Mouse (Mus musculus): Measurements from ENCODE around the gene Gm20388. TPM values are rescaled to one million over a fixed set of nuclear protein-coding genes. Genes with fewer than 3 reads are reported as not detected.

Gene Gm20388
- polyA plus RNA-seq, 1 experiment from 2014 or later = not detected

DNA sequence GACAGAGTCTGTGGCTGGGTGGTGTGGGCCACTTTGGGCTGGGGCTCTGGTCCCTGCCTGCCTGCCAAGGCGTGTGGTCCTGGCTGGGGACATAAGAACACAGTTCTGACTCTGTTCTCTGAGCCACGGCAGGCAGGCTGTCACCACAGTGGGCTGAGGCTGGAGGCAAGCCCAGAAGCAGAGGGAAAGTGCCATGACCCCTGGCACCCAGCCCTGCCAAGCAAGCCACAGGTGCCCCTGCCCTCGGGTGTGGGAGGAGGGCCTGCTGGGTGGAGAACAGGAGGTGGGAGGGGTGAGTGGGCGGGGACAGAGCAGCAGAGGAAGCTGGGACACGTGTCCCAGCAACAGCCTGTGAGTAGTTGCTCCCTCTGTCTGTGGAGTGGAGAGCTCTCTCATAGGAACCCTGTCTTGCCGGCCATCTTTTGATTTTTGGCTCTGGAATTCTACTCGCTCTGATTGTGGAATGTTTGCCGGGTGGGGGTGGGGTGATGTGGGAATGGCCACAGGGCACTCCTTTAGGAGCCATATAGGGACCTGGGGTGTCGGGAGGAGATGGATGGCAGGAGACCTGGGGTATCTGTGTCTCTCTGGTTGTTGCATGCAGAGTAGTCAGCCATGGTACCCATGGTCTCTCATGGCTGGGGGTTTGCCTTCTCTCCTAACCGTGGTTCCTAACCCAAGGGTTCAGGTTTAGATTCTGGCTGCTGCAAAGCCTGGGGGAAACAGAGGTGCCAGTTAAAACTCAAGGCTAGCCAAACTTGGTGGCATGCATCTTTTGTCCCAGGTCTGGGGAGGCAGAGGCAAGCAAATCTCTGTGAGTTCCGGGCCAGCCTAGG, 458.4 kb downstream of the Gm20388 start:
- WGBS (ENCODE audit: insufficient replicate concordance) = 8% methylated on average over 11 of the region's 11 CpGs
- H3K27me3 ChIP-seq = no peaks in the 10 kb centered on the region
- ATAC-seq (ENCODE audit: low read depth) (peak; percentile 62), DNase-seq (peak; percentile 88)
- H3K36me3 ChIP-seq = no peaks in the 10 kb centered on the region
- no peaks in the 10 kb centered on the region for H3K9me3 ChIP-seq (replicated peaks)
- peak overlapping the region; percentile 58 for H3K4me3 ChIP-seq (replicated peaks)
- peak overlapping the region; percentile 77 for H3K9ac ChIP-seq
- H3K27ac ChIP-seq = peak overlapping the region; percentile 96
- H3K4me1 ChIP-seq (replicated peaks) = peaks cover 100% of the 10 kb centered on the region
- peak overlapping the region; percentile 75 for H3K4me2 ChIP-seq

DNA sequence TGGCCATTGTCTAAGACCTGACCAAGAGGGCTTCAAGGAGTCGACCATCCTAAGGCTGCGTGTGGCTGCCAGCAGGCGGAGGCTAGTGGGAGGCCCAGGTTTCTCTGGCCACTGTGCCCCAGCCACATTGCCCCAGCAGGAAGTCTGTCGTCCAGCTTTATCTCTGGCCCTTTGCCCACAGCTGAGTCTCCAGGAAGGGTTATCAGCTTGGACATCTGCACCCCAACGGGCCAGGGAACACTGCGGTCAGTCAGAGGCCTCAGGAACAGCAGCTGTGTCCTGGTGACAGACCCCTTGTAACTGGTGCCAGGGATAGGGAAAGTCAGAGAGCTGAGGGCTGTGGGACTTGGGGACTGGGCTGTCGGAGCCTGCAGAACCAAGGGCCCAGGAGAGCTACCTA, 459.3 kb downstream of the Gm20388 start:
- peak overlapping the region; percentile 75 for H3K4me2 ChIP-seq
- ATAC-seq (ENCODE audit: low read depth) = peak; percentile 1
- no peaks in the 10 kb centered on the region for H3K36me3 ChIP-seq
- H3K9ac ChIP-seq = peak overlapping the region; percentile 77
- peak overlapping the region; percentile 58 for H3K4me3 ChIP-seq (replicated peaks)
- H3K27me3 ChIP-seq = no peaks in the 10 kb centered on the region
- H3K4me1 ChIP-seq (replicated peaks) = peaks cover 100% of the 10 kb centered on the region
- H3K27ac ChIP-seq = peak overlapping the region; percentile 96
- no peaks in the 10 kb centered on the region for H3K9me3 ChIP-seq (replicated peaks)
- WGBS (ENCODE audit: insufficient replicate concordance) = 14% methylated on average over 7 of the region's 7 CpGs
- DNase-seq = peak; percentile 73

DNA sequence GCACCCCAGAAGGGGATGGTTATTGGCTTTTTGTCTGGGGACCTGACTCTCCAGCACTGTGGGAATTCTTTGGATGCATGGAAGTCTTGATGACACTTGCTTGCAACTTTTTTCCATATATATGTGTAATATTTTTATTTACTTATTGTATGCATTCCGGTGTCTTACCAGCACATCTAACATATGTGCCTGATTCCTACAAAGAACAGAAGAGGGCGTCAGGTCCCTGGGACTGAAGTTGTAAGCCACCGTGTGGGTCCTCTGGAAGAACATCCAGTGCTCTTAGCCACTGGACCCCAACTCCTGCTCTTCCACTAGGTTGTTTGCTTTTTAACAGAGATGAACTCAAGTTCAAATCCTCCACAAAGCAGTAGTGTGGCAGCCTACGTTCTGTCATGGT, 459.8 kb downstream of the Gm20388 start:
- peak; percentile 46 for DNase-seq
- Histone ChIP-seq H3K4me3 (replicated peaks) (peak overlapping the region; percentile 58), H3K27ac (peak overlapping the region; percentile 96), H3K36me3 (no peaks in the 10 kb centered on the region), H3K9ac (peak overlapping the region; percentile 77), H3K9me3 (replicated peaks) (no peaks in the 10 kb centered on the region), H3K27me3 (no peaks in the 10 kb centered on the region), H3K4me2 (peak overlapping the region; percentile 75), H3K4me1 (replicated peaks) (peaks cover 100% of the 10 kb centered on the region)
- no peak for ATAC-seq (ENCODE audit: low read depth)
- WGBS (ENCODE audit: insufficient replicate concordance) = 12% methylated on average over 4 of the region's 4 CpGs

DNA sequence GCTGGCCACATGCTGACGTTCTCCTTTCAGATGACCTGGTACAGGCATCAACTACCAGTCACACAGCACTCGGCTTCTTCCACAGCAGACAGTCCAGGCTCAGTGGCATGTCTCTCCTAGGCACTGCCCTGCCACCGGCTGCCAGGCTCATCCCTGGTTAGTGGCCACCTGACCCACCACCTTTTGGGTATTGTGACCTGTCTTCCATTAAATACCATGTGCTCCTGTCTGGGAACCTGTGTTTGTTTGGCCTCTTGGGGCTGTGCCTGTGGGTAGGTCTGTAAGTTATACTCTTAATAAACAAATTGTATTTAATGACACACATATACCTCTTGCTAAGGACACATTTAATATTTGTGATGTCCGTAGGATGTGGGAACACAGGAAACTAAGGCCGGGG, 460.5 kb downstream of the Gm20388 start:
- peak overlapping the region; percentile 3; the same call in 1 of the 2 replicates for H3K4me3 ChIP-seq (replicated peaks)

DNA sequence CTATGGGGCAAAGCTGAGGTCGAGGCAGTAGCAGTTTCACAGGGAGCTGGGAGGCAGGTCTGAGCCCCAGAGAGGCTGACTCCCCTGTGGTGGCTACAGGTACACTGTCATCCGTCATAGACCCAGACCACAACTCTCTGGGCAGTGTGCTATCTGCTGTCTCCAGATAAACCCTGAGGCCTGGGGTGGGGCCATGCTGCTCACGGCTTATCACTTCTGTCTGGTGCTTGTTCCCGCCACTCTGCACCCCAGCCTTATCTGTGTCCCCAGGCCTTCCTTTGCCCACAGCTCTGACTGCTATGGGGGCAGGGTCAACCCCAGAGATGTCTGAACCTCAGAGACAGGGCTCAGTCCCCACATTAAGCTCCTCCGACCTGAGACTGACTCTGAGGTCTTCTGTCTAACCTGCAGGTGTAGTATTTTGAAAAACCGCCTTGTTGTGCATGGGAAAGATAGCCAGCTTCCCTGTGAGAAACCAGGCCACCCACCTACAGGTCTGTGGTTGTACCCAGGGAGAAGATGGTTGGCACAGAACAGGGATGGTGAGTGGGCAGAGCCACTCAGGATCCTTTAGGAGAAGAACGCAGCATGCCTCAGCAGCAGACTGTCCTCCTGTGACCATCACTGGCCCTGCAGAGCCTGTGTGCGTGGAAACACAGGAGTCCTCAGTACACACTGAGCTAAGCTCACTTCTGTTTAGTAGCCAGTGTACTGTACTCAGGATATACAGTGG, 461.2 kb downstream of the Gm20388 start:
- H3K27me3 ChIP-seq = no peaks in the 10 kb centered on the region
- peaks cover 100% of the 10 kb centered on the region for H3K4me1 ChIP-seq (replicated peaks)
- peak overlapping the region; percentile 82 for H3K9ac ChIP-seq

More for the DNA sequence above, 460.5 kb downstream of the Gm20388 start:
- ATAC-seq (ENCODE audit: low read depth) (no peak), DNase-seq (no peak)
- Histone ChIP-seq H3K9me3 (replicated peaks) (no peaks in the 10 kb centered on the region), H3K27ac (peak overlapping the region; percentile 96), H3K36me3 (no peaks in the 10 kb centered on the region), H3K4me1 (replicated peaks) (peaks cover 100% of the 10 kb centered on the region), H3K27me3 (no peaks in the 10 kb centered on the region), H3K9ac (peak overlapping the region; percentile 77), H3K4me2 (peak overlapping the region; percentile 75)
- WGBS (ENCODE audit: insufficient replicate concordance) = 21% methylated on average over 5 of the region's 5 CpGs

DNA sequence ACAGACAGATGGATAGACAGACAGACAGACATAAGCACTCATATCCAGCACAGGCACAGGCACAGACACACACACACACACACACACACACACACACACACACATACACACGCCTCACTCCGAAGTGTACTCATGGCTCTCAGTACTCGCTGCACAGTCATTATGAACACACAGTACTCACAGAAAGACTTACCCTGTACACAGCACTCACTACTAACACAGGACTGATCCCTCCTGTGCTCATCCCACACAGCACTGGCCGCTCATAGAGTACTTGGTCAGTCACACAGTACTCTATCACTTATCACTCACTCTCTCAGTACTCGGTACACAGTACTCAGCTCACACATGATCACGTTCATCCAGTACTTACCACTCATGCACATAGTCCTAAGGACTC, 462.0 kb downstream of the Gm20388 start:
- peak overlapping the region; percentile 82 for H3K9ac ChIP-seq
- peak; percentile 2; the same call in 1 of the 2 replicates for ATAC-seq (ENCODE audit: low read depth)
- no peaks in the 10 kb centered on the region for H3K27me3 ChIP-seq
- H3K4me1 ChIP-seq (replicated peaks) = peaks cover 100% of the 10 kb centered on the region
- WGBS (ENCODE audit: insufficient replicate concordance) = 42% methylated on average over 6 of the region's 6 CpGs
- H3K4me3 ChIP-seq (replicated peaks) = no peak overlapping the region
- no peaks in the 10 kb centered on the region for H3K36me3 ChIP-seq
- peak; percentile 26 for DNase-seq
- H3K4me2 ChIP-seq = peak overlapping the region; percentile 75
- H3K9me3 ChIP-seq (replicated peaks) = no peaks in the 10 kb centered on the region
- H3K27ac ChIP-seq = peak overlapping the region; percentile 96

More for the DNA sequence above, 461.2 kb downstream of the Gm20388 start:
- DNase-seq = peak; percentile 96
- Histone ChIP-seq H3K4me2 (peak overlapping the region; percentile 75), H3K27ac (peak overlapping the region; percentile 96), H3K36me3 (no peaks in the 10 kb centered on the region), H3K4me3 (replicated peaks) (peak overlapping the region; percentile 31), H3K9me3 (replicated peaks) (no peaks in the 10 kb centered on the region)
- ATAC-seq (ENCODE audit: low read depth) = peak; percentile 86
- 11% methylated on average over 8 of the region's 8 CpGs for WGBS (ENCODE audit: insufficient replicate concordance)

DNA sequence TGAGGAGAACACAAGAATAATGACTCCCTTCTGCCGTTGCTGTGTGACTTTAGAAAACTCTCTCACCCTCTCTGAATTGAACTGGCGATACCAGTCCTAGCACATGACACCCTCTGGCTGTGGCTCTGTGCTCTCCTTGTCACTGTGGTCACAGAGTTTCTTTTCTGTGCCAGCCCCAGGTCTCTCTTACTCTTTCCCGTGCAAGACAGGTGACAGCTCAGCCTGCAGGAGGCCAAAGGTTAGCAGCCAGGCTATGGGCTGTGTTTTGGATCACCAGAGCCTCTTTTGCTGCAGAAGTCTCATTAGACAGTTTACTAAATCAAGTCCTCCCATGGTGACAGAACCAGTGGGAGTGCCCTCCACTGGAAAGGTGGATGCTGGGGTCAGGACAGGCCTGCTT, 463.0 kb downstream of the Gm20388 start:
- Histone ChIP-seq H3K27me3 (no peaks in the 10 kb centered on the region), H3K9ac (peak overlapping the region; percentile 82), H3K9me3 (replicated peaks) (no peaks in the 10 kb centered on the region), H3K27ac (peak overlapping the region; percentile 96), H3K4me1 (replicated peaks) (peaks cover 100% of the 10 kb centered on the region), H3K4me3 (replicated peaks) (no peak overlapping the region), H3K36me3 (no peaks in the 10 kb centered on the region), H3K4me2 (no peak overlapping the region)
- ATAC-seq (ENCODE audit: low read depth) = no peak
- WGBS (ENCODE audit: insufficient replicate concordance) = 53% methylated on average over 3 of the region's 3 CpGs
- DNase-seq = no peak

DNA sequence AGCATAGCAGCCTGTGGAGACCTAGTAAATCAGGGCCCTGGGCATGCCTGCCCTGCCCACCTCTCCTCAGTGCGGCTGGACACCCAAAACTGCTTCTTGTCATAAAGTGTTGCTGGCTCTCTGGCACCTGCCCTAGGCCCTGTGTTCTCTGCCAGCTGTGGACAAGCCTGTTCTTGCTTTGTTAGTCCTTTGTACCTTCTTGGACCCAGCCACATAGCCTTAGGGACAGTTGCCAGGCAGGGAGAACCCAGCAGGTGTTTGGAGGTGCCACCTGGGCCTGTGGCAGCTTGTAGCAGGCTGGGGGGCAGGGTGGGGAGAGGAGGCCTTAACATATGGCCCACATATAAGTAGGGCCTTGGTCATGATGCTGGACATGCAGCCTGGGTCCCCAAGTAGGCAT, 463.4 kb downstream of the Gm20388 start:
- Histone ChIP-seq H3K36me3 (no peaks in the 10 kb centered on the region), H3K9me3 (replicated peaks) (no peaks in the 10 kb centered on the region), H3K9ac (peak overlapping the region; percentile 82), H3K4me2 (no peak overlapping the region), H3K27me3 (no peaks in the 10 kb centered on the region), H3K4me3 (replicated peaks) (no peak overlapping the region), H3K27ac (peak overlapping the region; percentile 96), H3K4me1 (replicated peaks) (peaks cover 100% of the 10 kb centered on the region)
- 79% methylated on average over 1 of the region's 1 CpGs for WGBS (ENCODE audit: insufficient replicate concordance)
- ATAC-seq (ENCODE audit: low read depth) = no peak
- DNase-seq = no peak

- Histone ChIP-seq H3K36me3 (no peaks in the 10 kb centered on the region), H3K27ac (peak overlapping the region; percentile 96), H3K4me1 (replicated peaks) (peaks cover 100% of the 10 kb centered on the region), H3K4me3 (replicated peaks) (no peak overlapping the region), H3K9me3 (replicated peaks) (no peaks in the 10 kb centered on the region), H3K27me3 (no peaks in the 10 kb centered on the region), H3K9ac (peak overlapping the region; percentile 82), H3K4me2 (peak overlapping the region; percentile 2; the same call in 1 of the 2 replicates)
- ATAC-seq (ENCODE audit: low read depth) (no peak), DNase-seq (no peak)
- WGBS (ENCODE audit: insufficient replicate concordance) = 51% methylated on average over 9 of the region's 9 CpGs
Measured at GRCm38 (mm10) chr8:120374514-120374913, 463.9 kb downstream of the Gm20388 start.

- Histone ChIP-seq H3K4me1 (replicated peaks) (peaks cover 99% of the 10 kb centered on the region), H3K27ac (peak overlapping the region; percentile 96), H3K9me3 (replicated peaks) (no peaks in the 10 kb centered on the region), H3K4me2 (peak overlapping the region; percentile 2; the same call in 1 of the 2 replicates), H3K27me3 (no peaks in the 10 kb centered on the region), H3K4me3 (replicated peaks) (no peak overlapping the region), H3K36me3 (no peaks in the 10 kb centered on the region), H3K9ac (peak overlapping the region; percentile 82)
- WGBS (ENCODE audit: insufficient replicate concordance) = 5% methylated on average over 5 of the region's 5 CpGs
- peak; percentile 59 for DNase-seq
- peak; percentile 19; the same call in 1 of the 2 replicates for ATAC-seq (ENCODE audit: low read depth)
Measured at GRCm38 (mm10) chr8:120375170-120375569, 464.5 kb downstream of the Gm20388 start.

DNA sequence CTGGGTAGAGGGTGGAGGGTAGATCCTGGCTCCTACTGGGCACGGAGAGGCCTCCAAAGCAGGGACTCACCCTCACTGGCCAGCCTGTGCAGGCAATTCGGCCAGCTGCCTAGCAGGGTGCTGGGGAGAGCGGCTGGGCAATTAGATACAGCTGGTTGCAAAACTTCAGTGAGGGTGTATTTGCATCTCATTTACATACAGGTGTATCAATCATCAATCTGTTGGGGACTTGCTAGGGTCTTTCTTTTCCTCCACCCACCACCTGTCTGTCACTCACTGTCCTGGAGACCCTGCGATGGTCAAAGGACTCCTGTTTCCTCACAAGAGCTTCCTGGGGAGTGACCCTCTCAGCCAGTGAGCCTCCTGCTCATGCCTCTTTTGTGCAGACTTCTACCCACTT, 465.6 kb downstream of the Gm20388 start:
- Histone ChIP-seq H3K4me2 (no peak overlapping the region), H3K9ac (peak overlapping the region; percentile 82), H3K4me1 (replicated peaks) (peaks cover 92% of the 10 kb centered on the region), H3K27me3 (no peaks in the 10 kb centered on the region), H3K9me3 (replicated peaks) (no peaks in the 10 kb centered on the region), H3K36me3 (no peaks in the 10 kb centered on the region), H3K4me3 (replicated peaks) (no peak overlapping the region), H3K27ac (peak overlapping the region; percentile 96)
- DNase-seq (no peak), ATAC-seq (ENCODE audit: low read depth) (no peak)
- 74% methylated on average over 4 of the region's 4 CpGs for WGBS (ENCODE audit: insufficient replicate concordance)

Measured in liver, embryonic 13.5 days (tissue).